Mouse (Mus musculus) cerebellum, adult 11-12 months (tissue): Measurements from ENCODE around the gene Klhl29.
"Not testable (repeated sequence)": the region's sequence is repeated elsewhere in the genome, so short reads cannot be mapped to it uniquely, and the experiment has no call there.

Experiments
- DNase-seq: peaks from one replicate; pipeline ENCODE4 v3.0.0; 2022

Gene Klhl29

DNA sequence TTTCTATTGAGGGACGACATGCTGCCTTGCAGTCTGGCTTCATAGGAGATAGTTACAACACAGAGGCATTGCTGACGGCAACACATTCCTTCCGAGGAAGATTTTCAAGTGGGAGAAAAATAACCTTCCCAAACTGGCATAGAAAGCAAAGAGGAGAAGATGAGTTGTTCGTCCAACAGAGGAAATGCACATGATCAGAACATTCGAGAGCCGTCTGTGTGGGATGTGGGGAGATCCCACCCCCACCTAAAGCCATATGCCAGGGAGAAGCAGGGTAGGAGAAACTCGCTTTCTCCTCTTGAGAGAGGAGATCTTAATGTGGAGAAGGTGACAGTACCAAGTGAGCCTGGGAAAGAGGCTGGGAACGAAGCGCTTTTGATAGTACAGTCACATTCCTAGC is 22.1 kb downstream of the Klhl29 start:
- no peak for DNase-seq

DNA sequence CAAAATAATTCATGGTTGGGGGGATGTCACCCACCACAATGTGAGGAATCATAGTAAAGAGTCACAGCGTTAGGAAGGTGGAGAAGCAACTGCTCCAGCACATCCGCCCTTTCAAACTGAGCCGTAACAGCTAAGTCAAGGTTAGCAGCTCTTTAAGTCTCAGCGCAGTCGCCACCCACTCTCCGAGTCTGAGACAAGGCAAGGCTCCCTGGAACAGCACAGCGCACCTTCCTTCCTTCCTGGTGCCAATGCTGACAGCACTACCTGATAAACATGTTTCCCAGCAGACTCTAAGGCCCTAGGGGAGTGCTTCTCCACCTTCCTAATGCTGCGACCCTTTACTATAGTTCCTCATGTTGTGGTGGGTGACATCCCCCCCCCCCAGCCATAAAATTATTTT is 22.7 kb downstream of the Klhl29 start:
- no peak for DNase-seq

GRCm38 (mm10) chr12:5350491-5351285 is 24.8 kb downstream of the Klhl29 start:
- DNase-seq = no peak

- DNase-seq = no peak
Measured at GRCm38 (mm10) chr12:5345088-5345487, 30.4 kb downstream of the Klhl29 start.

DNA sequence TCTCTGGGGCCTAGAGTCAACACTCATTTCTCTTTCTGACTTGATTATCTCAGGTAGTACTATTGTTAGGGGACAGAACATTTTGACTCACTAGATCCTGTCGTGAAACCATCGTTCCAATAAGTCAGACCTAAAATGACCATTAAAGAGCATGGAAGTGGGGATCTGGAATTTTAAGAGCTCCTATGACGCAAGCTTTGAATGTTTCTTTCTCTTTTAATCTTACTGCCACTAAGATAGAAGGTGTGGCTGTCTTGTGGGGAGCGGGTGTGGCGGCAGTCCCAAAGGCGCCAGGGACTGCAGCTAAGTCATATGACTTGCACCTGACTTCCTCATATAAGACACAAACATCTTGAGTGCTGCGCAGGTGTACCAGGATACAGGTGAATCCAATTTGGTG is 31.0 kb downstream of the Klhl29 start:
- not testable (repeated sequence) for DNase-seq

- DNase-seq = no peak
Measured at GRCm38 (mm10) chr12:5340151-5340603, 35.3 kb downstream of the Klhl29 start.

DNA sequence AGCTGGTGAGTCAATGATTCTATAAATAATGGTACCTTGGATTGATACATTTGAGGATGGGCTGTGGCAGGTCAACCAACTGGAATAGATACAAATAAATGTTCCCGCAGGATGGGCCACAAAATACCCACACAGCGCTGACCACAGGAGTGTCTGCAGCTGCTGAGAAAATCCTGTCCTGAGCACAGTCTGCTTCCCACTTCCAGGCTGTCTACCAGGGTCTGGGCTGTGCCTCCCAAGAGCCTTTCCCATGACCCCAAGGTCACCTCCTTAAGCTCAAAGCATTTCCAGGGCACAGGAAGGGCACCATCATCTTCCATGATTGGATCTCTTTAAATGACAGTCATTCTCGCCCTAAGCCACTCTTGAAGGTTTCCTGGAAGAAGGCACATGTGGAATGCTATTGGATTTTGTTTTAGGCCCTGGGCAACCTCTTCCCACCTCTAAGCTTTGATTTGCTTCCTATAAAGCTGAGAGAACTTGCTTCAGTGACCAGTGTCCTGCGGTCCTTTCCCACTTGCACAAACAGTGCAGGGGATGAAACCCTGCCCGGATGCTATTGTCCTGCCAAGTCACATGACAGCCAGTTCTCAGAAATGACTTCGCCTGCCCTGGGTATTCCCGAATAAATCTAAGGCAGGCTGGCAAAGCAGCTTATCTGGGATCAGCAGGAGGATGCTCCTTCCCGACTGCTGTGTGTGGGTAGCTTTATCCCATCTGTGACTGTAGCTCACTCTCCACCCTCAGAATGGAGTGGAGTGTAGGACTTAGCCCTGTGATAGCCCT is 38.4 kb downstream of the Klhl29 start:
- DNase-seq = peak; percentile 30

DNA sequence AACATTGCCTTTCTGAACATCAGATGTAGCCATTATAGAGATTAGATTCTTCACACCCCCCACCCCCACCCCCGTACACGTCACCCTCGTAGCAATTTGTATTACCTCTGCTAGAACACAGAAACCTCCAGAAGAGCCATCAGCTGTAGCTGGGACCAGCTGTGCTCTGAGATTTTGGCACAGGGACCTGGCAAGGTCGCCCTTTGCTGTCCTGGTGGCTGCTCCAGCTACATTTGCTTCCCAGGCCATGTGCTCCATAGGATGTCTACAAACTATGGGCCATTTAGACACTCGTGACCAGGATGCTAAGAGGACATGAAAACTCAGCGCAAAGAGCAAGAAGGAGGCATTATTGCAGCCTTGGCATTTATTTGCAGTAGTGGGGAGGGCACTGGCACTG is 39.2 kb downstream of the Klhl29 start:
- DNase-seq = no peak

GRCm38 (mm10) chr12:5334956-5335355 is 40.5 kb downstream of the Klhl29 start:
- no peak for DNase-seq

DNA sequence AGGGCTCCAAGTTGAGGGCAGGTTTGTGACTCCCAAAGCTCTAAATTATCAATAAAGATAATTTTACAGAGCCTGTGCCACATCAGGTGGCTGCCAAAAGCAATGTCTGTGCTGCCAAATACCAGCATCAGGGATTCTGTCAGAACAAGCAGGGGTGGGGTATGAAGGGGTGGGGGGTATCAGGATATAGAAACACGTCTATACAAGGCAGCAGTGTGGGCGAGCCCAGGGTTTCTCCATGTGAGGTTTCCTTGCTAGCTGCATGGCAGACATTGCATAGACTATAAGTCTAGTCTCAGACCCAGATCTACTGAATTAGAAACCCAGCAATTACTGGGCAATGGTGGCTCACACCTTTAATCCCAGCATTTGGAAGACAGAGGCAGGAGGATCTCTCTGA is 41.3 kb downstream of the Klhl29 start:
- DNase-seq = no peak

- no peak for DNase-seq
Measured at GRCm38 (mm10) chr12:5331810-5332484, 43.5 kb downstream of the Klhl29 start.

GRCm38 (mm10) chr12:5330496-5331070 is 44.9 kb downstream of the Klhl29 start:
- DNase-seq = peak; percentile 24

- no peak for DNase-seq
Measured at GRCm38 (mm10) chr12:5322444-5323087, 52.9 kb downstream of the Klhl29 start.

GRCm38 (mm10) chr12:5321017-5321416 is 54.5 kb downstream of the Klhl29 start:
- DNase-seq = no peak

DNA sequence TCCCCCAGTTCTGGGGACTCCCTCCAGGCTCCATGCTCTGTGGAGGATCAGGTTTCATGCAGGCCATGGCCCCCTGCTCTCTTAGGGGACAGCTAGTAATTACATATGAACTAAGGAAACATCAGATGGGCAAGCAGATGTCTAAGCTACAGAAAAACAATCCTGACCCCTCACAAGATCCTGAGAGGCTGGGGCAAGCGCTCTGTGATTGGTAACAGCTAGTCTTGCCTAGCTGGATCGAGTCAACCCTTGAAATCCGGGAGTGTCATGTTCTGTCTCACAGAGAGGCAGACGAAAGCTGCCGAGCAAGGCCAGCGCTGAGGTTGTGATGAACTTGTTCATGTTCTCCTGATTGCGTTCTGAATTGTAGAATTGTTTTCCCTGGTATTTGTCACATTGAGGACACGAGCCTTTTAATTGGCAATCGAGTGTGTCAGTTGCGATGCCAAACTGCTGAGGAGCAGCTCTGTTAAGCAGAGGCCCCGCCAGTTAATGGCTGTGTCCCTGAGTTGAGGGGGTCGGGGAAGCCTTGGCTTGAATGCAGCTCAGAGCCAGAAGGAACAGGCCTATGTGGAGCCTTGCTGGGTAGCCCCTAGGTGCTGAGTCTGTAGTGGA is 56.0 kb downstream of the Klhl29 start:
- no peak for DNase-seq

DNA sequence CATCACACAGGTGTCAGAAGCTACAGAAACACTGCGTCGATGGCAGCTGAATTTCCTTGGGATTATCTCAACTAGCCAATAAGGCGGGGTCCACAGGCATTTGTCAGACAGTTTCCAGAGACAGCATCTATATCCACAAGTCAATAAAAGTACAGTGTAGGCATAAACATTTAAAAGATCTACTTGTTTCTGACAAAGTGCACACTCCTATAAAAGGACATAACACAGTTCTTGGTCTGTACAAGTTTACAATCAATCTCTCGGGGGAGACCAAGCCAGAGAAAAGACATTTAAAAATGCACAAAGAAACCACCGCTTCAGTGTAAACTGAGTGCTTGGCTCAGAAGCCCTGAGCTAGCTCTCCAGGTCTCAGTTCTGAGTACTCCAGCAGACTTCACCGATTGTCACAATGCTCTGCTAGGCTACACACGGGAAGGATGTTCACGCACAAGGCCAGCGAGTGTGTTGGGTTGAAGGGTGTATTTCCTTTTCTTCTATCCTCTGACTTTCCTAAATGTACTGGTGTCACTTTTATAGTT is 59.4 kb downstream of the Klhl29 start:
- DNase-seq = no peak

DNA sequence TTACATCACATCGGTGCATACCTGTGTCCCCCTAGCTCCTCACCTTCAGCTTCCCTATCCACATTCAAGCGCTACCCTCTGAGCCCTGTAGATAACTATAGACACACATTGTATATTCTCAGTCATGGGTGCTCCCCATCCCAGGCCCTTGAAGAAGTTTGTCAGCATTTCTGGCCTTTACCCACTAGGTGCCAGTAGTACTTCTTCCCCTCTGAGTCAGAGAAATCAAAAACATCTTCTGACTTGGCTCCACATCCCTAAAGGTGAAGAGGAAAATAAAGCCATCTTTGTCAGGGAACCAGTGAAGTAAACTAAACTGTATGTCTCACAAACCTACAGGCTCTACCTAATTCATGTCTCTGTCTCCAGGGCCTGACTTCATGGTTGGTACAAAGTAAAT is 67.6 kb downstream of the Klhl29 start:
- no peak for DNase-seq

DNA sequence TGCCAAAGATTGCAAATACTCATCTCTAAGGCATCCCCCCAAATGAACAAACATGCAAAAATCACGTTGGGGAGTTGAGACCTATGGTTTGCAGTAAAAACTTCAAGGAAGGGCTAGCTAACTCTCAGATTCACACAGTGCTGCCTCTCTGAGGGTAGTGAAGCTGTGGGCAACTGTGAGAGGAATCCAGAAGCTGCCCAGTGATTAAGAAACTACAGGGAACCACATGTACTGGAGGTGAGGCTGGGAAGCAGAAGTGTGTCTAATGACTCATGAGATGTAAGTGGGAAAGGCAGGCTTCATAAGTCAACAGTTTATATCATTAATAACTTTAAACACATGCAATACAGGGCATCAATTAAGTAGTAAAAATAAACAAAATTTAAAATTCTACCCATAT is 70.0 kb downstream of the Klhl29 start:
- no peak for DNase-seq

DNA sequence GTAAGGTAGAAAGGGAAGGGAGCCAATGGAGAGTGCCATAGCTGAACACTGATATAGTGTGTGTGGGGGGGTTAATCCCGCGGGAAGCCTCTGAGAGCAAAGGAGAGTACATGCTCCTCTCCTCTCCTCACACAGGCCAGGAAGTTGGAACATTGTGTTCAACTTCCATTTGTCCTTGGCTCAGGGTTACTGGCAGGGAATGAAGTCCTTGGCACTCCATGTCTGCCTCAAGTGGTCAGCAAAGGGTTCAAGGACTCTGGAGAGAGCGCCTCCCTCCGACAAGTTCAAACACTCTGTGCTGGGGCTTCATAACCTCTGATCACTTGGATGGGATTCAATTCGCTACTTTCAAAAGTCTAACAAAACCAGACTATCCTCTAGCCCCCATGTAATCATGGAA is 71.6 kb downstream of the Klhl29 start:
- DNase-seq = no peak

GRCm38 (mm10) chr12:5303100-5303499 is 72.4 kb downstream of the Klhl29 start:
- no peak for DNase-seq

GRCm38 (mm10) chr12:5301841-5302240 is 73.6 kb downstream of the Klhl29 start:
- DNase-seq = no peak

GRCm38 (mm10) chr12:5296422-5296821 is 79.1 kb downstream of the Klhl29 start:
- no peak for DNase-seq
